ENCODE assay signal across 9 mouse cellular contexts in the genomic region with DNA sequence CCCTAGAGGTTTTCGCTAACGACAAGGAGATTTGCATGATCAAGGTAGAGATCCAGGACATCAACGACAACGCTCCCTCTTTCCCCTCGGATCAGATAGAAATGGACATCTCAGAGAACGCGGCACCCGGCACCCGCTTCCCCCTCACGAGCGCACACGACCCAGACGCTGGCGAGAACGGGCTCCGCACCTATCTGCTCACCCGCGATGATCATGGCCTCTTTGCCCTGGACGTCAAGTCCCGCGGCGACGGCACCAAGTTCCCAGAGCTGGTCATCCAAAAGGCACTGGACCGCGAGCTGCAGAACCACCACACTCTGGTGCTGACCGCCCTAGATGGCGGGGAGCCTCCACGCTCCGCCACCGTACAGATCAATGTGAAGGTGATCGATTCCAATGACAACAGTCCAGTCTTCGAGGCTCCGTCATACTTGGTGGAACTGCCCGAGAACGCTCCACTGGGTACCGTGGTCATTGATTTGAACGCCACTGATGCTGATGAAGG. TPM values are rescaled to one million over a fixed set of nuclear protein-coding genes. Genes with fewer than 3 reads are reported as not detected.
A peak's percentile ranks its signal among the peaks of the same experiment; 100 is the strongest.
DNase-seq lines count a peak whose midpoint lies in the region; ATAC-seq lines count a peak whose summit lies in the region.
"Had no signal": no experiment of that assay in that cellular context is flagged by ENCODE, and none has a peak within 500 bp of the region (broad histone marks: within the 10 kb centered on the region; RNA-seq: fewer than 3 reads in every experiment).

No protein-coding gene starts in this region.

- H3K4me1 ChIP-seq in kidney, embryonic 14.5 days (ENCODE audit: control insufficient read depth, insufficient read depth, low read length): 0 out of 2 replicates have a peak, but pooled peaks cover 5% of the 10 kb centered on the region
- peaks cover 36% of the 10 kb centered on the region for H3K4me1 ChIP-seq in embryonic facial prominence, embryonic 10.5 days
- H3K4me1 ChIP-seq in heart, embryonic 13.5 days: peaks cover 30% of the 10 kb centered on the region
- peaks cover 38% of the 10 kb centered on the region for H3K4me1 ChIP-seq in neural tube, embryonic 13.5 days (replicated peaks)

- peak overlapping the region; percentile 59 for H3K4me3 ChIP-seq in kidney, embryonic 14.5 days (ENCODE audit: low read length)
- peak overlapping the region; percentile 70 for H3K4me3 ChIP-seq in embryonic facial prominence, embryonic 10.5 days
- peak overlapping the region; percentile 68 for H3K4me3 ChIP-seq in heart, embryonic 13.5 days
- peak overlapping the region; percentile 75 for H3K4me3 ChIP-seq in neural tube, embryonic 13.5 days

- no peak overlapping the region for H3K27ac ChIP-seq in kidney, embryonic 14.5 days (ENCODE audit: low read depth, low read length)
- H3K27ac ChIP-seq in embryonic facial prominence, embryonic 10.5 days (replicated peaks): peak overlapping the region; percentile 66; the same call in 1 of the 2 replicates
- no peak overlapping the region for H3K27ac ChIP-seq in heart, embryonic 13.5 days (replicated peaks)
- peak overlapping the region; percentile 69 for H3K27ac ChIP-seq in neural tube, embryonic 13.5 days (replicated peaks)

- ATAC-seq in kidney, embryonic 14.5 days (ENCODE audit: low FRiP score, low TSS enrichment): no peak
- ATAC-seq in heart, embryonic 13.5 days (ENCODE audit: extremely low read depth, insufficient number of reproducible peaks, low FRiP score, low TSS enrichment): no peak
- no peak for ATAC-seq in neural tube, embryonic 13.5 days (ENCODE audit: low read depth)
- no peak for ATAC-seq in erythroid progenitor cell, adult 5-6 weeks (replicated peaks; ENCODE audit: low FRiP score, poor library complexity, severe bottlenecking)

- no peaks in the 10 kb centered on the region for H3K36me3 ChIP-seq in kidney, embryonic 14.5 days (ENCODE audit: control insufficient read depth, insufficient read depth, low read length)
- H3K36me3 ChIP-seq in embryonic facial prominence, embryonic 10.5 days (replicated peaks): no peaks in the 10 kb centered on the region
- H3K36me3 ChIP-seq in heart, embryonic 13.5 days: no peaks in the 10 kb centered on the region
- H3K36me3 ChIP-seq in neural tube, embryonic 13.5 days: no peaks in the 10 kb centered on the region

- 5% methylated on average over 37 of the region's 37 CpGs for WGBS in kidney, embryonic 14.5 days
- WGBS in embryonic facial prominence, embryonic 10.5 days: 6% methylated on average over 37 of the region's 37 CpGs
- 6% methylated on average over 37 of the region's 37 CpGs for WGBS in heart, embryonic 13.5 days
- 5% methylated on average over 37 of the region's 37 CpGs for WGBS in neural tube, embryonic 13.5 days

- no peak for DNase-seq in kidney, adult 11 months
- DNase-seq in embryonic facial prominence, embryonic 10.5 days (ENCODE audit: low spot score): no peak
- DNase-seq in layer of hippocampus, adult 8-10 months (ENCODE audit: low spot score in 2 of 2): peak; percentile 10 to 17
- no peak for DNase-seq in adrenal gland, postnatal 25 days

- H3K9me3 ChIP-seq in kidney, embryonic 14.5 days (ENCODE audit: control insufficient read depth, low read length): no peaks in the 10 kb centered on the region
- no peaks in the 10 kb centered on the region for H3K9me3 ChIP-seq in embryonic facial prominence, embryonic 10.5 days
- no peaks in the 10 kb centered on the region for H3K9me3 ChIP-seq in heart, embryonic 13.5 days
- no peaks in the 10 kb centered on the region for H3K9me3 ChIP-seq in neural tube, embryonic 13.5 days

- peaks cover 34% of the 10 kb centered on the region for H3K27me3 ChIP-seq in kidney, embryonic 14.5 days (ENCODE audit: control insufficient read depth, insufficient read depth, low read length)
- peaks cover 57% of the 10 kb centered on the region for H3K27me3 ChIP-seq in embryonic facial prominence, embryonic 10.5 days (replicated peaks; ENCODE audit: low read depth, poor library complexity, severe bottlenecking)
- peaks cover 38% of the 10 kb centered on the region for H3K27me3 ChIP-seq in heart, embryonic 13.5 days (replicated peaks)
- H3K27me3 ChIP-seq in neural tube, embryonic 13.5 days: peaks cover 20% of the 10 kb centered on the region

- peak overlapping the region; percentile 44; the same call in 1 of the 2 replicates for H3K9ac ChIP-seq in kidney, embryonic 14.5 days (ENCODE audit: low read depth, low read length)
- peak overlapping the region; percentile 75 for H3K9ac ChIP-seq in heart, embryonic 13.5 days
- H3K9ac ChIP-seq in neural tube, embryonic 13.5 days: peak overlapping the region; percentile 81

- H3K4me2 ChIP-seq in kidney, embryonic 14.5 days (replicated peaks; ENCODE audit: low read depth, low read length): peak overlapping the region; percentile 82
- peak overlapping the region; percentile 98 for H3K4me2 ChIP-seq in heart, embryonic 13.5 days
- H3K4me2 ChIP-seq in neural tube, embryonic 13.5 days: peak overlapping the region; percentile 94

RNA-seq across cellular contexts. Expression of a gene that starts 3.1 kb away (rescaled TPM):
- 7.1 and 7.9 TPM in 2 replicates for polyA plus RNA-seq in kidney, embryonic 14.5 days (2014; fragmentation: Nextera tagmentation; extraction: Ambion mirVana)
- 6.6 and 6.7 TPM in 2 replicates for polyA plus RNA-seq in embryonic facial prominence, embryonic 10.5 days (2016; fragmentation: Nextera tagmentation; extraction: Ambion mirVana)
- polyA plus RNA-seq in heart, embryonic 13.5 days (2015; fragmentation: Nextera tagmentation; extraction: Ambion mirVana): 2.3 and 2.5 TPM in 2 replicates
- total RNA-seq in layer of hippocampus, adult 8-10 months (2022): 10 to 100 TPM; 37.0 to 43.3 (median 40.7) TPM
- 18.6 and 19.3 TPM in 2 replicates for polyA plus RNA-seq in neural tube, embryonic 13.5 days (2015; fragmentation: Nextera tagmentation; extraction: Ambion mirVana)
- total RNA-seq in erythroid progenitor cell, adult 5-6 weeks (2015; ENCODE audit: low replicate concordance): not detected in 2 replicates
- not detected in 2 replicates for total RNA-seq in erythroid progenitor cell, adult 5-6 weeks (2017; ENCODE audit: low replicate concordance)
- 10.2 and 13.4 TPM in 2 replicates for total RNA-seq in adrenal gland, postnatal 25 days (2021)
- total RNA-seq: neutrophil, adult 5-6 weeks had no signal

Comparison
In these comparisons a context has a peak if more than half of its experiments do, and no peak if none do; other contexts are left out.
1. H3K27ac ChIP-seq: peak in embryonic facial prominence, embryonic 10.5 days (single experiment) and neural tube, embryonic 13.5 days (single experiment); none in kidney, embryonic 14.5 days (single experiment) and heart, embryonic 13.5 days (single experiment).
2. DNase-seq: peak in layer of hippocampus, adult 8-10 months (2 of 2); none in kidney, adult 11 months (single experiment), embryonic facial prominence, embryonic 10.5 days (single experiment) and adrenal gland, postnatal 25 days (single experiment).
3. Peak in every context shown above with its lines, with median percentiles within 50 percentile points of each other: H3K4me2 ChIP-seq, H3K4me3 ChIP-seq and H3K9ac ChIP-seq.